Mouse (Mus musculus) embryonic fibroblast, embryonic 13.5 days (primary cell): ENCODE results near the gene Tbx6.
A peak's percentile ranks its signal among the peaks of the same experiment; 100 is the strongest.

Source experiments
- CTCF ChIP-seq: IDR thresholded peaks from 2 replicates; pipeline ENCODE4 v1.5.1; 2011; ENCODE audit warnings: mild to moderate bottlenecking, control low read depth, low read length, moderate library complexity, borderline replicate concordance; ENCODE audit not compliant: insufficient read depth
- POLR2A ChIP-seq: IDR thresholded peaks from 2 replicates; pipeline ENCODE4 v1.6.1; 2011; ENCODE audit warnings: low read depth, mild to moderate bottlenecking, control low read depth, low read length, moderate library complexity

DNA sequence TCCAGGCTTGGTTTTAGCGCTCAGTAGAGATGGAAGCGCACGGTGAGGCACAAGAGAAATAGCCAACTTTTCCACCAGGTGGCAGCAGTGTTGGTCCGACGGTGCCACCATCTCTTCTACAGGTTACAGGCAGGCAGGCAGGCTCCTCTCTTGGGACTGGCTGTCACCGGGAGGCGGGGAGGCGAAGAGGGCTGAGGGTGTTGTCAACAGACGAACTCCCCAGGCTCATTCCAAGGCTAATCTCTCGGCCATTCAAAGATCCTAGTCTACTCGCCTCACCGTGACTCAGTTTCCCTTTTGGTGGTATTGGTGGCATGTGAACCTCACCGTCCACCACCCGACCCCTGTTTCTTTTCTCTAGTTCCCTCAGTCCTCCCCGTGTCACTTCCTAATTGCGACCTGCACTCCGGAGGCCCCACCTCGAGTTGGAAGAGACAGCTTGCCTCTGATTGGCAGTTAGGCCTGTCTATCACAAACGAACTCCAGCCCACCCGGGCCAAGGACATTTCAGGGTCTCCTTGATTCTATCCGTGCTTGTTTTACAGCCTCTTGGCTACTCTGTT is 50.8 kb downstream of the Tbx6 start:
- TF ChIP-seq POLR2A (no peak), CTCF (peak; percentile 84)
